Mouse (Mus musculus): Measurements from ENCODE around the gene Pbrm1. TPM values are rescaled to one million over a fixed set of nuclear protein-coding genes. Genes with fewer than 3 reads are reported as not detected.

The Pbrm1 gene
- total and polyA plus RNA-seq, 3 experiments: 28.7 to 62.0 (median 32.4) TPM

GRCm38 (mm10) chr14:31140141-31140540 is 121.2 kb downstream of the Pbrm1 start:
- Histone ChIP-seq H3K9me3 (replicated peaks; ENCODE audit: insufficient read depth, low read length) (no peaks in the 10 kb centered on the region), H3K27ac (ENCODE audit: control insufficient read depth, low read depth, low read length) (no peak overlapping the region), H3K9ac (ENCODE audit: control insufficient read depth, low read depth, low read length, poor library complexity, severe bottlenecking) (no peak overlapping the region), H3K4me1 (ENCODE audit: control insufficient read depth in 1 of 2, insufficient read depth in 2 of 2, low read length in 2 of 2) (no peaks in the 10 kb centered on the region), H3K27me3 (ENCODE audit: control insufficient read depth in 1 of 2, insufficient read depth in 2 of 2, low read length in 2 of 2) (no peaks in the 10 kb centered on the region), H3K79me2 (ENCODE audit: control insufficient read depth, insufficient read depth, low read length, poor library complexity) (no peaks in the 10 kb centered on the region), H3K36me3 (ENCODE audit: control insufficient read depth in 1 of 2, insufficient read depth in 2 of 2, low read length in 2 of 2) (no peaks in the 10 kb centered on the region), H3K4me3 (ENCODE audit: control insufficient read depth in 1 of 2, insufficient read depth in 1 of 2, low read depth in 2 of 2, low read length in 2 of 2) (no peak overlapping the region)
- TF ChIP-seq USF1 (IDR thresholded peaks at IDR 0.05; ENCODE audit: low read depth, low read length): no peak
- no peak; a peak in 1 of 4 replicates for TF ChIP-seq POLR2A (IDR thresholded peaks at IDR 0.05; ENCODE audit: control insufficient read depth in 1 of 2, insufficient read depth in 1 of 2, low read depth in 1 of 2, low read length in 2 of 2, poor library complexity in 1 of 2)
- no peak for TF ChIP-seq CTCF (IDR thresholded peaks at IDR 0.05 in 2 of 3, conservative IDR thresholded peaks at IDR 0.05 in 1 of 3; ENCODE audit: control insufficient read depth in 1 of 3, insufficient read depth in 1 of 3, low read depth in 2 of 3, low read length in 3 of 3, poor library complexity in 1 of 3, severe bottlenecking in 1 of 3)
- no peak for TF ChIP-seq TCF12 (IDR thresholded peaks at IDR 0.05; ENCODE audit: low read depth, low read length)
- no peak for TF ChIP-seq KAT2A (conservative IDR thresholded peaks at IDR 0.05; ENCODE audit: low read depth, low read length)
- no peak for TF ChIP-seq MEF2A (IDR thresholded peaks at IDR 0.05; ENCODE audit: extremely low read depth, insufficient replicate concordance, low read depth, low read length, poor library complexity, severe bottlenecking)
- TF ChIP-seq USF2 (IDR thresholded peaks at IDR 0.05; ENCODE audit: borderline replicate concordance in 1 of 2, insufficient read depth in 1 of 2, low read depth in 1 of 2, low read length in 2 of 2): no peak
- no peak for TF ChIP-seq MYB (IDR thresholded peaks at IDR 0.05; ENCODE audit: low read depth, low read length)
- TF ChIP-seq BHLHE40 (IDR thresholded peaks at IDR 0.05; ENCODE audit: borderline replicate concordance, low read depth, low read length): no peak
- TF ChIP-seq POLR2AphosphoS2 (IDR thresholded peaks at IDR 0.05; ENCODE audit: low read length): no peak
- TF ChIP-seq ZMIZ1 (IDR thresholded peaks at IDR 0.05; ENCODE audit: low read depth, low read length): no peak
- TF ChIP-seq RAD21 (IDR thresholded peaks at IDR 0.05; ENCODE audit: low read depth, low read length): no peak
- TF ChIP-seq MAFK (IDR thresholded peaks at IDR 0.05; ENCODE audit: borderline replicate concordance, low read depth, low read length): no peak
- no peak for TF ChIP-seq ELF1 (IDR thresholded peaks at IDR 0.05; ENCODE audit: low read depth, low read length)
- no peak for TF ChIP-seq EP300 (IDR thresholded peaks at IDR 0.05; ENCODE audit: low read depth in 1 of 2, low read length in 2 of 2)
- no peak for DNase-seq (ENCODE audit: low read depth, low spot score)

DNA sequence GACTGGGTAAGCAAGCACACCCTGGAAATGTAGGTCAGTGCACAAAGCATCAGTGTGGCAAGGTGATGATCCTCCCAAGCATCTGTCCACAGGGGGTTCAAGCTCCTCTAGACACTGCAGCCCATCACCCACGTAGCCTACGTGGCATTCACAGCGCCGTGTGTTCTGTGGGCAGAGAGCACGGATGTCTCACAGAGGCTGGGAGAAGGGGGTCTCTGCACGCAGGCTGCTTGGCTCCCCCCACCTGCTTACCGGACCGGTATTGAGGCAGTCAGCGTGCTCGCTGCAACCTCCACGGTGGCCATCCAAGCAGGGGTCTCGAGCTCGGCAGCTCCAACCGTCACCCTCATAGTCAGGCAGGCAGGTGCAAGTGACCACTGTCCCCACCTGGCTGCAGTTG is 122.1 kb downstream of the Pbrm1 start:
- no peak overlapping the region for H3K27ac ChIP-seq (ENCODE audit: control insufficient read depth, low read depth, low read length)
- no peaks in the 10 kb centered on the region for H3K27me3 ChIP-seq (ENCODE audit: control insufficient read depth in 1 of 2, insufficient read depth in 2 of 2, low read length in 2 of 2)
- DNase-seq (ENCODE audit: low read depth, low spot score): no peak

More for the DNA sequence above, 122.1 kb downstream of the Pbrm1 start:
- H3K9me3 ChIP-seq (replicated peaks; ENCODE audit: insufficient read depth, low read length): no peaks in the 10 kb centered on the region
- no peaks in the 10 kb centered on the region for H3K79me2 ChIP-seq (ENCODE audit: control insufficient read depth, insufficient read depth, low read length, poor library complexity)
- TF ChIP-seq MEF2A (IDR thresholded peaks at IDR 0.05; ENCODE audit: extremely low read depth, insufficient replicate concordance, low read depth, low read length, poor library complexity, severe bottlenecking) (no peak), ZNF384 (IDR thresholded peaks at IDR 0.05; ENCODE audit: low read depth, low read length) (no peak), E2F4 (IDR thresholded peaks at IDR 0.05; ENCODE audit: borderline replicate concordance, low read depth, low read length) (no peak), ELF1 (IDR thresholded peaks at IDR 0.05; ENCODE audit: low read depth, low read length) (no peak)
- H3K4me3 ChIP-seq (ENCODE audit: control insufficient read depth in 1 of 2, insufficient read depth in 1 of 2, low read depth in 2 of 2, low read length in 2 of 2): no peak overlapping the region
- H3K9ac ChIP-seq (ENCODE audit: control insufficient read depth, low read depth, low read length, poor library complexity, severe bottlenecking): no peak overlapping the region
- no peaks in the 10 kb centered on the region for H3K36me3 ChIP-seq (ENCODE audit: control insufficient read depth in 1 of 2, insufficient read depth in 2 of 2, low read length in 2 of 2)
- no peaks in the 10 kb centered on the region for H3K4me1 ChIP-seq (ENCODE audit: control insufficient read depth in 1 of 2, insufficient read depth in 2 of 2, low read length in 2 of 2)

Measured in MEL (cell line).